Mouse (Mus musculus) bone marrow macrophage, adult 2 months (primary cell): ENCODE measurements around the gene Mrgprg.

Experiments used
- CTCF ChIP-seq: IDR thresholded peaks from 2 replicates; pipeline ENCODE4 v1.5.1; 2012; ENCODE audit warnings: low read depth, mild to moderate bottlenecking, low read length, moderate library complexity
- POLR2A ChIP-seq: IDR thresholded peaks from 2 replicates; pipeline ENCODE4 v1.6.1; 2012; ENCODE audit warnings: mild to moderate bottlenecking, low read depth, low read length, borderline replicate concordance

DNA sequence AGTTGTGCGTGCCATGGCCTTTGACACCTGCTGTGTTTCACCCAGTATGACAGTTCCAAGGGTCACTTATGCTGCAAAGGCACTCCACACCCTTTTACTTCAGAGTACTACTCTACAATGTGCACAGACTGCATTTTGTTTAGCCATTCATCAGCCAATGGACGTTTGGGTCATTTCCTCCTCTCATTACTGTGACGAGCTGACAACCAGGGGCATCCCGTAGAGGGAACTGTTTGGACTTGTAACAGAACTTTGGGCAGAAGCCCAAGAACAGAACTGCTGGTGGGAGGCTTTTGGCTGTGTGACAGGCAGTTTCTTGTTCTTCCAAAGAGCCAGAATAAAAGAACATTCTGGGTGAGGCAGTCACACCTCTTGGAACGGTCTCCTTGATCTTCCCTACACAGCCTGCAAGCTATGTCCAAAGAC is 38.4 kb upstream of the Mrgprg start:
- TF ChIP-seq POLR2A (no peak), CTCF (no peak)
